Mouse (Mus musculus): ENCODE measurements at regions not wholly inside any gene's neighbourhood (a gene's known extent, or its start where the extent isn't known, plus 50 kb on each side); places are given as distances from the start of the nearest gene placed in this dataset.

DNA sequence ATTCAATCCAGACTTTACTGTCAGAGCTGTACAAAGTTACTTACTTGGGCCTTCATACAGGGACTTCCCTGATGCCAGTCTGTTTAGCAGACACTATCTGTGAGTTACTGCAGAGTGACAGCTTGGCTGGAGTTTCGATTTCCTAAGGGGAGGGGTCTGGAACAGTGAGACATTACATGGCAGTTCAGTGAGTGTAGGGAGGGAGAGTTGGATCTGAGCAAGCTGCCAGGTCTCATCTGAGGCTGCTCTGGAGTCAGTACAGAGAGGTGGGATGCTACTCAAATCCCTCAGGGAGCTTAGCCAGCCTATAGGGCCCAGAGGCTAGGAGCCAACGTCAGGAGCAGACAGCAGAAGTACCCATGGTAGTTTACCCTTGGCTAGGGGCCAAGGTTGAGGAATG is 1329.8 kb upstream of the Nr2f1 start:
- Histone ChIP-seq H3K36me3 (no peaks in the 10 kb centered on the region), H3K4me1 (replicated peaks) (no peaks in the 10 kb centered on the region), H3K4me3 (no peak overlapping the region), H3K9me3 (replicated peaks) (no peaks in the 10 kb centered on the region), H3K27ac (ENCODE audit: poor library complexity, severe bottlenecking) (no peak overlapping the region), H3K9ac (no peak overlapping the region), H3K4me2 (no peak overlapping the region), H3K27me3 (replicated peaks) (no peaks in the 10 kb centered on the region)
- ATAC-seq (ENCODE audit: insufficient number of reproducible peaks, low FRiP score), result peak; percentile 45; the same call in 1 of the 2 replicates
- 42% methylated on average over 2 of the region's 2 CpGs for WGBS

GRCm38 (mm10) chr13:79550711-79551110 is 1332.5 kb upstream of the Arrdc3 start:
- no peaks in the 10 kb centered on the region for H3K27me3 ChIP-seq (replicated peaks)
- H3K4me2 ChIP-seq, result no peak overlapping the region
- H3K36me3 ChIP-seq, result no peaks in the 10 kb centered on the region
- WGBS, result 6% methylated on average over 2 of the region's 2 CpGs
- no peak for ATAC-seq (ENCODE audit: insufficient number of reproducible peaks, low FRiP score)
- H3K9ac ChIP-seq, result no peak overlapping the region
- no peak overlapping the region for H3K27ac ChIP-seq (ENCODE audit: poor library complexity, severe bottlenecking)
- peaks cover 9% of the 10 kb centered on the region for H3K4me1 ChIP-seq (replicated peaks)
- H3K9me3 ChIP-seq (replicated peaks), result no peaks in the 10 kb centered on the region
- H3K4me3 ChIP-seq, result no peak overlapping the region

DNA sequence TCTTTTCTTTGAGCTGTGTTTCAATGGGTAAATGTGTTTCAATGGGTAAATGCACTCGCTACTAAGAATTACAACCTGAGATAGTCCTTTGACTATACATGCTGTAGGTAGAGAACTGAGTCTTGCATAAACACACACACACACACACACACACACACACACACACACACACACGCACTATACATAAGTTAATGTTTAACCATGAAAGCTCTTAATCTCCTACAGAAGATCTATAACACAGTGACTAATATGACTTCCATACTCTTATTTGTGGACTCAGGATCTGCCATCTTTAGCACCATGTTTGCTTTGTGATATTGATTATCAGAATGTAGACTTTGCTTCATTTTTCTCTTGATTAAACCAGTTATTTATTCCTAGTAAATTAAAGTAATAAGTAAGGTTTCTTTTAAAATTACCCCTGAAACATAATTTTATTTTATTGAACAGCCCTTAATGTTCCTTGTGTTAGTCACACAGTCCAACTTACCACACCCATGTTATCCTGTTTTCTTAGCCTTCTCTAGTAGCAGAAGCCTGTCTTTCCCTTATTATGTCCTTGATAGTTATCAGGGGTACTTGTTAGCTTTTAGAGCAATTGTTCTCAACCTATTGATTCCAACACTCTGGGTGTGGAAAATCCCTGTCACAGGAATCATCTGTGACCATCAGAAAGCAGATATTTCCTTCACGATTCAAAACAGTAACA is 1327.5 kb upstream of the Arrdc3 start:
- Histone ChIP-seq H3K9me3 (replicated peaks) (no peaks in the 10 kb centered on the region), H3K27ac (ENCODE audit: poor library complexity, severe bottlenecking) (no peak overlapping the region), H3K4me3 (no peak overlapping the region), H3K27me3 (replicated peaks) (no peaks in the 10 kb centered on the region), H3K36me3 (no peaks in the 10 kb centered on the region), H3K9ac (no peak overlapping the region), H3K4me1 (replicated peaks) (peaks cover 7% of the 10 kb centered on the region), H3K4me2 (no peak overlapping the region)
- WGBS, result 78% methylated on average over 3 of the region's 3 CpGs
- no peak for ATAC-seq (ENCODE audit: insufficient number of reproducible peaks, low FRiP score)
